In the genomic region with DNA sequence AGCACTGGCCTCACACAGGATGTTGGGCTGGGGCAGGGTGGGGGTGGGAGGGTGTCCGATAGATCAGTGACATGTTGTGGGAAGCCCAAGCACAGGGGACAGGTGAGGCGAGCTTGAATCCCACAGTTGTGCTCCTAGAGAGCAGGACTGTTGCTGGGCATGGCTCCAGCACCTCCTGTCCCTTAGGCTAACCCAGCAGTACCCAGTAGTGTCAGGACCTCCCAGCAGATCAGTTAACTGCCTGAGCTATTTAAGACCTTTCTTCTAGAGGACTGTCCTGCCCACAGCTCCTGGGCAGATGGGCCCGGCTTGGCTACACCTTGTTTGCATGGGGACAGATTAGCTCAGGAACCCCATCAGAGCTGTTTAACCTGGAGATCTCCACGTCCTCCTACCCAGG, we compare ENCODE assay signal across 25 mouse cellular contexts. TPM values are rescaled to one million over a fixed set of nuclear protein-coding genes. Genes with fewer than 3 reads are reported as not detected.
A peak's percentile ranks its signal among the peaks of the same experiment; 100 is the strongest.
DNase-seq lines count a peak whose midpoint lies in the region; ATAC-seq and TF ChIP-seq lines count a peak whose summit lies in the region.
"Had no signal": no experiment of that assay in that cellular context is flagged by ENCODE, and none has a peak within 500 bp of the region (broad histone marks: within the 10 kb centered on the region; RNA-seq: fewer than 3 reads in every experiment).

No protein-coding gene starts in this region.

- no peak overlapping the region for H3K4me2 ChIP-seq in heart, embryonic 15.5 days
- H3K4me2 ChIP-seq in lung, postnatal 0 days (replicated peaks; ENCODE audit: low read depth, low read length) = no peak overlapping the region
- H3K4me2 ChIP-seq in intestine, embryonic 16.5 days (ENCODE audit: low read depth, low read length) = no peak overlapping the region
- H3K4me2 ChIP-seq in stomach, postnatal 0 days (replicated peaks; ENCODE audit: low read depth) = no peak overlapping the region
- H3K4me2 ChIP-seq in hindbrain, embryonic 13.5 days = no peak overlapping the region
- H3K4me2 ChIP-seq: hindbrain, embryonic 15.5 days; limb, embryonic 12.5 days; midbrain, embryonic 11.5 days; neural tube, embryonic 13.5 days had no signal

- intact Hi-C loops in heart, postnatal 36 days (cut with DNase I) = no loop called here

- no peaks in the 10 kb centered on the region for H3K9me3 ChIP-seq in heart, embryonic 15.5 days (replicated peaks)
- no peaks in the 10 kb centered on the region for H3K9me3 ChIP-seq in lung, postnatal 0 days (ENCODE audit: low read length)
- no peaks in the 10 kb centered on the region for H3K9me3 ChIP-seq in intestine, embryonic 16.5 days (ENCODE audit: control insufficient read depth, low read length)
- no peaks in the 10 kb centered on the region for H3K9me3 ChIP-seq in stomach, postnatal 0 days (ENCODE audit: control insufficient read depth, low read length)
- no peaks in the 10 kb centered on the region for H3K9me3 ChIP-seq in hindbrain, embryonic 13.5 days
- H3K9me3 ChIP-seq: hindbrain, embryonic 15.5 days; limb, embryonic 12.5 days; neural tube, embryonic 13.5 days had no signal

- H3K4me1 ChIP-seq in heart, embryonic 15.5 days (replicated peaks) = peaks cover 71% of the 10 kb centered on the region
- peaks cover 24% of the 10 kb centered on the region; the same call in 1 of the 2 replicates for H3K4me1 ChIP-seq in lung, postnatal 0 days (ENCODE audit: insufficient read depth, low read depth, low read length)
- peaks cover 62% of the 10 kb centered on the region for H3K4me1 ChIP-seq in intestine, embryonic 16.5 days (ENCODE audit: control insufficient read depth, insufficient read depth, low read length)
- peaks cover 15% of the 10 kb centered on the region for H3K4me1 ChIP-seq in stomach, postnatal 0 days (replicated peaks; ENCODE audit: control insufficient read depth, insufficient read depth)
- peaks cover 19% of the 10 kb centered on the region for H3K4me1 ChIP-seq in hindbrain, embryonic 13.5 days (replicated peaks)

- no peak for TF ChIP-seq EP300 in lung, postnatal 0 days (IDR thresholded peaks at IDR 0.05)
- TF ChIP-seq EP300 in stomach, postnatal 0 days (optimal IDR thresholded peaks at IDR 0.05) = no peak

- no peaks in the 10 kb centered on the region for H3K36me3 ChIP-seq in heart, embryonic 15.5 days
- H3K36me3 ChIP-seq in lung, postnatal 0 days (ENCODE audit: insufficient read depth, low read length) = no peaks in the 10 kb centered on the region
- H3K36me3 ChIP-seq in intestine, embryonic 16.5 days (ENCODE audit: control insufficient read depth, insufficient read depth, low read length) = no peaks in the 10 kb centered on the region
- H3K36me3 ChIP-seq in stomach, postnatal 0 days (ENCODE audit: control insufficient read depth, insufficient read depth, low read length) = no peaks in the 10 kb centered on the region
- no peaks in the 10 kb centered on the region for H3K36me3 ChIP-seq in hindbrain, embryonic 13.5 days
- H3K36me3 ChIP-seq: hindbrain, embryonic 15.5 days; limb, embryonic 12.5 days; neural tube, embryonic 13.5 days had no signal

- ATAC-seq in heart, embryonic 15.5 days (replicated peaks; ENCODE audit: insufficient number of reproducible peaks, insufficient read depth, low FRiP score, low read depth) = no peak
- ATAC-seq in lung, postnatal 0 days = no peak
- no peak for ATAC-seq in intestine, embryonic 16.5 days
- ATAC-seq in stomach, postnatal 0 days (ENCODE audit: low FRiP score, low TSS enrichment) = no peak
- no peak for ATAC-seq in hindbrain, embryonic 13.5 days (ENCODE audit: low FRiP score)
- ATAC-seq: forebrain, embryonic 14.5 days had no signal

- no peak overlapping the region for H3K4me3 ChIP-seq in heart, embryonic 15.5 days
- H3K4me3 ChIP-seq in lung, postnatal 0 days (ENCODE audit: low read depth, low read length) = no peak overlapping the region
- H3K4me3 ChIP-seq in intestine, embryonic 16.5 days (ENCODE audit: low read length) = no peak overlapping the region
- H3K4me3 ChIP-seq in stomach, postnatal 0 days (ENCODE audit: low read depth, low read length) = no peak overlapping the region
- H3K4me3 ChIP-seq in hindbrain, embryonic 13.5 days = no peak overlapping the region
- H3K4me3 ChIP-seq: erythroblast, embryonic 14.5 days; hindbrain, embryonic 15.5 days; left cerebral cortex, adult 2 months; limb, embryonic 12.5 days; neural tube, embryonic 13.5 days had no signal

- H3K27me3 ChIP-seq in heart, embryonic 15.5 days = no peaks in the 10 kb centered on the region
- H3K27me3 ChIP-seq in lung, postnatal 0 days (replicated peaks; ENCODE audit: insufficient read depth, low read length) = no peaks in the 10 kb centered on the region
- H3K27me3 ChIP-seq in intestine, embryonic 16.5 days (replicated peaks; ENCODE audit: control insufficient read depth, insufficient read depth, low read length) = no peaks in the 10 kb centered on the region
- no peaks in the 10 kb centered on the region for H3K27me3 ChIP-seq in stomach, postnatal 0 days (ENCODE audit: control insufficient read depth, insufficient read depth, low read length)
- peaks cover 90% of the 10 kb centered on the region for H3K27me3 ChIP-seq in hindbrain, embryonic 13.5 days

- H3K27ac ChIP-seq in heart, embryonic 15.5 days = 0 out of 2 replicates have a peak overlapping the region, but pooled peaks have one; percentile 14
- H3K27ac ChIP-seq in lung, postnatal 0 days (ENCODE audit: low read length) = peak overlapping the region; percentile 90
- no peak overlapping the region for H3K27ac ChIP-seq in intestine, embryonic 16.5 days (ENCODE audit: low read length)
- H3K27ac ChIP-seq in stomach, postnatal 0 days (replicated peaks) = peak overlapping the region; percentile 53; the same call in 1 of the 2 replicates
- H3K27ac ChIP-seq in hindbrain, embryonic 13.5 days = no peak overlapping the region
- H3K27ac ChIP-seq: hindbrain, embryonic 15.5 days; left cerebral cortex, adult 2 months; limb, embryonic 12.5 days; macrophage; neural tube, embryonic 13.5 days had no signal

- no peak overlapping the region for H3K9ac ChIP-seq in heart, embryonic 15.5 days
- H3K9ac ChIP-seq in lung, postnatal 0 days (replicated peaks; ENCODE audit: low read depth) = no peak overlapping the region
- H3K9ac ChIP-seq in intestine, embryonic 16.5 days (ENCODE audit: low read depth, low read length) = peak overlapping the region; percentile 10; the same call in 1 of the 2 replicates
- H3K9ac ChIP-seq in stomach, postnatal 0 days (ENCODE audit: low read length) = no peak overlapping the region
- H3K9ac ChIP-seq in hindbrain, embryonic 13.5 days = no peak overlapping the region
- H3K9ac ChIP-seq: hindbrain, embryonic 15.5 days; limb, embryonic 12.5 days; neural tube, embryonic 13.5 days had no signal

- no peak for TF ChIP-seq CTCF in lung, postnatal 0 days (IDR thresholded peaks at IDR 0.05)
- no peak for TF ChIP-seq CTCF in stomach, postnatal 0 days (IDR thresholded peaks at IDR 0.05; ENCODE audit: low read depth)

- 52% methylated on average over 4 of the region's 4 CpGs for WGBS in heart, embryonic 15.5 days
- 57% methylated on average over 4 of the region's 4 CpGs for WGBS in lung, postnatal 0 days
- 45% methylated on average over 4 of the region's 4 CpGs for WGBS in intestine, embryonic 16.5 days
- 53% methylated on average over 4 of the region's 4 CpGs for WGBS in stomach, postnatal 0 days
- WGBS in hindbrain, embryonic 13.5 days = 63% methylated on average over 4 of the region's 4 CpGs

- no peak for DNase-seq in heart, postnatal 36 days
- no peak for DNase-seq in lung, postnatal 0 days (ENCODE audit: low spot score)
- DNase-seq in lung, postnatal 25 days (ENCODE audit: low spot score) = no peak
- no peak for DNase-seq in stomach, postnatal 0 days (ENCODE audit: low spot score)
- no peak for DNase-seq in urinary bladder, postnatal 25 days (ENCODE audit: low spot score)
- DNase-seq: adrenal gland, adult 2 months; cerebellum, adult 11-12 months; cerebellum, postnatal 25 days; heart, postnatal 10 days; kidney, adult 9 months; lung, adult 18-20 months; right cerebral cortex, postnatal 14 days; thymus, postnatal 36 days had no signal

RNA-seq across cellular contexts. Expression of gene Llgl2, which starts 5.2 kb away (rescaled TPM):
- 12.7 and 17.2 TPM in 2 replicates for polyA plus RNA-seq in heart, embryonic 15.5 days (2015; fragmentation: Nextera tagmentation; extraction: Ambion mirVana)
- 10 to 100 TPM; 18.7 to 21.2 TPM for total RNA-seq in heart, postnatal 36 days (2021)
- polyA plus RNA-seq in lung, postnatal 0 days (2015; fragmentation: Nextera tagmentation; extraction: Ambion mirVana) = 66.0 and 70.1 TPM in 2 replicates
- 102 and 107 TPM in 2 replicates for polyA plus RNA-seq in intestine, embryonic 16.5 days (2015; fragmentation: Nextera tagmentation; extraction: Ambion mirVana)
- polyA plus RNA-seq in stomach, postnatal 0 days (2015; fragmentation: Nextera tagmentation; extraction: Ambion mirVana) = 58.4 and 63.5 TPM in 2 replicates
- 1.00 and 2.2 TPM in 2 replicates for polyA plus RNA-seq in hindbrain, embryonic 13.5 days (2015; fragmentation: Nextera tagmentation; extraction: Ambion mirVana)

RNA-seq across cellular contexts. Expression of gene Tsen54, which starts 14.5 kb away (rescaled TPM):
- polyA plus RNA-seq in heart, embryonic 15.5 days (2015; fragmentation: Nextera tagmentation; extraction: Ambion mirVana) = 20.1 and 26.4 TPM in 2 replicates
- 1 to 10 TPM; 8.7 to 9.7 TPM for total RNA-seq in heart, postnatal 36 days (2021)
- 18.2 and 19.9 TPM in 2 replicates for polyA plus RNA-seq in lung, postnatal 0 days (2015; fragmentation: Nextera tagmentation; extraction: Ambion mirVana)
- polyA plus RNA-seq in intestine, embryonic 16.5 days (2015; fragmentation: Nextera tagmentation; extraction: Ambion mirVana) = 34.2 and 37.7 TPM in 2 replicates
- polyA plus RNA-seq in stomach, postnatal 0 days (2015; fragmentation: Nextera tagmentation; extraction: Ambion mirVana) = 18.8 and 20.1 TPM in 2 replicates
- 24.5 and 25.4 TPM in 2 replicates for polyA plus RNA-seq in hindbrain, embryonic 13.5 days (2015; fragmentation: Nextera tagmentation; extraction: Ambion mirVana)

RNA-seq across cellular contexts. Expression of gene Caskin2, which starts 15.6 kb away (rescaled TPM):
- polyA plus RNA-seq in heart, embryonic 15.5 days (2015; fragmentation: Nextera tagmentation; extraction: Ambion mirVana) = 18.0 and 22.5 TPM in 2 replicates
- total RNA-seq in heart, postnatal 36 days (2021) = 10 to 100 TPM; 48.6 to 50.6 TPM
- 17.5 and 17.9 TPM in 2 replicates for polyA plus RNA-seq in lung, postnatal 0 days (2015; fragmentation: Nextera tagmentation; extraction: Ambion mirVana)
- polyA plus RNA-seq in intestine, embryonic 16.5 days (2015; fragmentation: Nextera tagmentation; extraction: Ambion mirVana) = 11.2 and 11.7 TPM in 2 replicates
- polyA plus RNA-seq in stomach, postnatal 0 days (2015; fragmentation: Nextera tagmentation; extraction: Ambion mirVana) = 6.6 and 8.6 TPM in 2 replicates
- polyA plus RNA-seq in hindbrain, embryonic 13.5 days (2015; fragmentation: Nextera tagmentation; extraction: Ambion mirVana) = 11.6 and 11.8 TPM in 2 replicates

RNA-seq across cellular contexts. Expression of gene Myo15b, which starts 29.2 kb away (rescaled TPM):
- polyA plus RNA-seq in heart, embryonic 15.5 days (2015; fragmentation: Nextera tagmentation; extraction: Ambion mirVana) = 0.16 TPM in 2 replicates
- under 1 TPM in 1 of 2 experiments, not detected in 1; 0.14 TPM for total RNA-seq in heart, postnatal 36 days (2021)
- 0.57 and 0.68 TPM in 2 replicates for polyA plus RNA-seq in lung, postnatal 0 days (2015; fragmentation: Nextera tagmentation; extraction: Ambion mirVana)
- polyA plus RNA-seq in intestine, embryonic 16.5 days (2015; fragmentation: Nextera tagmentation; extraction: Ambion mirVana) = 168 and 230 TPM in 2 replicates
- polyA plus RNA-seq in stomach, postnatal 0 days (2015; fragmentation: Nextera tagmentation; extraction: Ambion mirVana) = 16.0 and 18.2 TPM in 2 replicates
- not detected in 2 replicates for polyA plus RNA-seq in hindbrain, embryonic 13.5 days (2015; fragmentation: Nextera tagmentation; extraction: Ambion mirVana)
- total RNA-seq: monocyte, adult 5-6 weeks had no signal
- polyA plus RNA-seq: erythroblast, embryonic 14.5 days; forebrain, embryonic 14.5 days; limb, embryonic 12.5 days; midbrain, embryonic 11.5 days had no signal

Comparison
In these comparisons a context has a peak if more than half of its experiments do, and no peak if none do; other contexts are left out.
1. H3K27ac ChIP-seq: peak in heart, embryonic 15.5 days (single experiment), lung, postnatal 0 days (single experiment) and stomach, postnatal 0 days (single experiment); none in intestine, embryonic 16.5 days (single experiment) and hindbrain, embryonic 13.5 days (single experiment).